Comparison of ENCODE assay signal across 8 mouse cellular contexts in the genomic region with DNA sequence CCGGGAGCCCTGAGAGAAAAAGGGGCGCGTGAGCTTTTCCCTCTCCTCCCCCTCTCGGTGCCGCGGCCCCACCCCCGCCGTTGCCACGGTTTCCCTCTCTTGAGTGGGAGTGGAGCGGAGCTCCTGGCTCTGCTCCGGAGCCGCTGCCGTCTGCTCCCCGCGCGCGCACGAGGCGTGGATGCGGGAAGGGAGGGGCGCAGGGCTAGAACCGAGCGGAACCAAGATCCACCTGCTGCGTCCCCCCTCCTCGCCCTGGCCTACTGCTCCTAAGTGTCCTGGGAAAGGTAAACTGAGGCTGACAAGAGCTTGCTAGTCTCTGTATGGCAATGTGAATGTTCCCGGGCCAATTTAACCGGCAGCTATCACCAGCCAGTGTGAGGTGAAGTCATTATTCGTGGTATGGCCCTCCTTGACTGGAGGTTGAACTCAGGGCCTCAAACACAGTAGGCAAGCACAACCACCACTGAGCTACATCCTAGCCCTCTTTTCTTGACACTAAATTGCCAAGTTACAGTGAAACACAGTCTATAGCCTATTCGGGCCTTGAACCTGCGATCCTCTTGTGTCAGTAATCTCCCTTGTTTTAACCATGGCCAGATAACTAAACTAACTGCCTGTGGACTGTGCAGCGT. TPM values are rescaled to one million over a fixed set of nuclear protein-coding genes. Genes with fewer than 3 reads are reported as not detected.
DNase-seq lines count a peak whose midpoint lies in the region; ATAC-seq lines count a peak whose summit lies in the region.

No protein-coding gene starts in this region.

- peak overlapping the region; percentile 62 to 64 for H3K4me3 ChIP-seq in heart, embryonic 14.5 days (ENCODE audit: control insufficient read depth in 1 of 2, insufficient read depth in 1 of 2, low read depth in 1 of 2, low read length in 2 of 2)
- H3K4me3 ChIP-seq in hindbrain, embryonic 12.5 days: peak overlapping the region; percentile 58
- H3K4me3 ChIP-seq in liver, embryonic 11.5 days (ENCODE audit: low read depth, low read length): peak overlapping the region; percentile 78

- H3K27ac ChIP-seq in heart, embryonic 14.5 days (replicated peaks in 1 of 2; ENCODE audit: control insufficient read depth in 1 of 2, insufficient read depth in 1 of 2, low read depth in 2 of 2, low read length in 2 of 2): no peak overlapping the region
- no peak overlapping the region for H3K27ac ChIP-seq in hindbrain, embryonic 12.5 days
- H3K27ac ChIP-seq in liver, embryonic 11.5 days (ENCODE audit: low read depth, low read length): no peak overlapping the region

- no peak for ATAC-seq in heart, embryonic 14.5 days (ENCODE audit: insufficient number of reproducible peaks, insufficient read depth, low FRiP score, low read depth)
- no peak for ATAC-seq in hindbrain, embryonic 12.5 days (ENCODE audit: low FRiP score)
- no peak for ATAC-seq in liver, embryonic 11.5 days (replicated peaks; ENCODE audit: low FRiP score)

- H3K27me3 ChIP-seq in heart, embryonic 14.5 days (ENCODE audit: control insufficient read depth, insufficient read depth, low read length): peaks cover 16% of the 10 kb centered on the region
- peaks cover 78% of the 10 kb centered on the region for H3K27me3 ChIP-seq in hindbrain, embryonic 12.5 days
- H3K27me3 ChIP-seq in liver, embryonic 11.5 days (replicated peaks; ENCODE audit: control insufficient read depth, insufficient read depth, low read length): peaks cover 31% of the 10 kb centered on the region

- peaks cover 21 to 31% of the 10 kb centered on the region in 2 experiments; a peak in 3 of 4 replicates for H3K4me1 ChIP-seq in heart, embryonic 14.5 days (ENCODE audit: control insufficient read depth in 2 of 2, insufficient read depth in 2 of 2, low read length in 2 of 2)
- peaks cover 34% of the 10 kb centered on the region for H3K4me1 ChIP-seq in hindbrain, embryonic 12.5 days
- peaks cover 35% of the 10 kb centered on the region for H3K4me1 ChIP-seq in liver, embryonic 11.5 days (replicated peaks; ENCODE audit: control insufficient read depth, insufficient read depth, low read length)

- DNase-seq in heart, postnatal 4 days: no peak
- DNase-seq in brain, adult 2 months (ENCODE audit: low read depth, low spot score): peak; percentile 72
- no peak for DNase-seq in liver, embryonic 11.5 days (ENCODE audit: low spot score)
- DNase-seq in retina, embryonic 14.5 days (ENCODE audit: low spot score): peak; percentile 16
- no peak for DNase-seq in T-cell, adult 2 months (ENCODE audit: low spot score)
- DNase-seq in spleen, postnatal 36 days (ENCODE audit: low spot score in 2 of 2): no peak

- H3K36me3 ChIP-seq in heart, embryonic 14.5 days (ENCODE audit: control insufficient read depth, insufficient read depth, low read length): no peaks in the 10 kb centered on the region
- H3K36me3 ChIP-seq in hindbrain, embryonic 12.5 days: no peaks in the 10 kb centered on the region
- no peaks in the 10 kb centered on the region for H3K36me3 ChIP-seq in liver, embryonic 11.5 days (ENCODE audit: control insufficient read depth, insufficient read depth, low read length)

- H3K9me3 ChIP-seq in heart, embryonic 14.5 days (ENCODE audit: control insufficient read depth, low read length): no peaks in the 10 kb centered on the region
- no peaks in the 10 kb centered on the region for H3K9me3 ChIP-seq in hindbrain, embryonic 12.5 days (replicated peaks)
- no peaks in the 10 kb centered on the region for H3K9me3 ChIP-seq in liver, embryonic 11.5 days (ENCODE audit: control insufficient read depth, low read length)

- WGBS in heart, embryonic 14.5 days: 13% methylated on average over 30 of the region's 31 CpGs
- 9% methylated on average over 24 of the region's 31 CpGs for WGBS in hindbrain, embryonic 12.5 days
- 11% methylated on average over 30 of the region's 31 CpGs for WGBS in liver, embryonic 11.5 days

- H3K4me2 ChIP-seq in heart, embryonic 14.5 days (ENCODE audit: low read length): peak overlapping the region; percentile 100
- H3K4me2 ChIP-seq in hindbrain, embryonic 12.5 days (replicated peaks): peak overlapping the region; percentile 98
- peak overlapping the region; percentile 100 for H3K4me2 ChIP-seq in liver, embryonic 11.5 days

- H3K9ac ChIP-seq in heart, embryonic 14.5 days (ENCODE audit: low read length): peak overlapping the region; percentile 83
- H3K9ac ChIP-seq in hindbrain, embryonic 12.5 days: peak overlapping the region; percentile 64
- H3K9ac ChIP-seq in liver, embryonic 11.5 days (ENCODE audit: low read depth, low read length): peak overlapping the region; percentile 75

RNA-seq across cellular contexts. Expression of a gene that starts 1.2 kb away (rescaled TPM):
- polyA plus RNA-seq in heart, embryonic 14.5 days (2014; fragmentation: Nextera tagmentation; extraction: Ambion mirVana): 2.1 and 2.4 TPM in 2 replicates
- total RNA-seq in heart, postnatal 4 days (2021): 1 to 10 TPM; 1.5 to 1.7 TPM
- 0.53 TPM in 2 replicates for polyA plus RNA-seq in hindbrain, embryonic 12.5 days (2016; fragmentation: Nextera tagmentation; extraction: Ambion mirVana)
- polyA plus RNA-seq in liver, embryonic 11.5 days (2014; fragmentation: Nextera tagmentation; extraction: Ambion mirVana): 3.9 and 4.0 TPM in 2 replicates

RNA-seq across cellular contexts. Expression of a gene that starts 16.9 kb away (rescaled TPM):
- 0.23 and 0.32 TPM in 2 replicates for polyA plus RNA-seq in heart, embryonic 14.5 days (2014; fragmentation: Nextera tagmentation; extraction: Ambion mirVana)
- under 1 TPM in 1 of 2 experiments, not detected in 1; 0.16 TPM for total RNA-seq in heart, postnatal 4 days (2021)
- polyA plus RNA-seq in hindbrain, embryonic 12.5 days (2016; fragmentation: Nextera tagmentation; extraction: Ambion mirVana): 0.23 and 0.34 TPM in 2 replicates
- polyA plus RNA-seq in liver, embryonic 11.5 days (2014; fragmentation: Nextera tagmentation; extraction: Ambion mirVana): 0.19 and 0.43 TPM in 2 replicates

RNA-seq across cellular contexts. Expression of a gene that starts 44.0 kb away (rescaled TPM):
- 16.8 and 17.6 TPM in 2 replicates for polyA plus RNA-seq in heart, embryonic 14.5 days (2014; fragmentation: Nextera tagmentation; extraction: Ambion mirVana)
- 10 to 100 TPM; 16.1 to 18.7 TPM for total RNA-seq in heart, postnatal 4 days (2021)
- 29.3 and 31.0 TPM in 2 replicates for polyA plus RNA-seq in hindbrain, embryonic 12.5 days (2016; fragmentation: Nextera tagmentation; extraction: Ambion mirVana)
- polyA plus RNA-seq in liver, embryonic 11.5 days (2014; fragmentation: Nextera tagmentation; extraction: Ambion mirVana): 29.1 and 30.0 TPM in 2 replicates

RNA-seq across cellular contexts. Expression of a gene that starts 54.2 kb away (rescaled TPM):
- polyA plus RNA-seq in heart, embryonic 14.5 days (2014; fragmentation: Nextera tagmentation; extraction: Ambion mirVana): 6.4 and 6.6 TPM in 2 replicates
- total RNA-seq in heart, postnatal 4 days (2021): 1 to 10 TPM; 9.5 to 9.7 TPM
- polyA plus RNA-seq in hindbrain, embryonic 12.5 days (2016; fragmentation: Nextera tagmentation; extraction: Ambion mirVana): 27.1 and 27.8 TPM in 2 replicates
- 5.8 and 5.9 TPM in 2 replicates for polyA plus RNA-seq in liver, embryonic 11.5 days (2014; fragmentation: Nextera tagmentation; extraction: Ambion mirVana)

Comparison
In these comparisons a context has a peak if more than half of its experiments do, and no peak if none do; other contexts are left out.
1. DNase-seq: peak in brain, adult 2 months (single experiment) and retina, embryonic 14.5 days (single experiment); none in heart, postnatal 4 days (single experiment), liver, embryonic 11.5 days (single experiment), T-cell, adult 2 months (single experiment) and spleen, postnatal 36 days (0 of 2).
2. Peak in every context shown above with its lines, with median percentiles within 50 percentile points of each other: H3K4me2 ChIP-seq, H3K4me3 ChIP-seq and H3K9ac ChIP-seq.